Mouse (Mus musculus) lung, adult 18-20 months (tissue): ENCODE measurements at regions not wholly inside any gene's neighbourhood (a gene's known extent, or its start where the extent isn't known, plus 50 kb on each side); places are given as distances from the start of the nearest gene placed in this dataset.

Source experiments
- DNase-seq, 2 experiments: peaks; one replicate each; pipeline ENCODE4 v3.0.0; 2022; ENCODE audit warnings: mixed read lengths in 2 of 2

DNA sequence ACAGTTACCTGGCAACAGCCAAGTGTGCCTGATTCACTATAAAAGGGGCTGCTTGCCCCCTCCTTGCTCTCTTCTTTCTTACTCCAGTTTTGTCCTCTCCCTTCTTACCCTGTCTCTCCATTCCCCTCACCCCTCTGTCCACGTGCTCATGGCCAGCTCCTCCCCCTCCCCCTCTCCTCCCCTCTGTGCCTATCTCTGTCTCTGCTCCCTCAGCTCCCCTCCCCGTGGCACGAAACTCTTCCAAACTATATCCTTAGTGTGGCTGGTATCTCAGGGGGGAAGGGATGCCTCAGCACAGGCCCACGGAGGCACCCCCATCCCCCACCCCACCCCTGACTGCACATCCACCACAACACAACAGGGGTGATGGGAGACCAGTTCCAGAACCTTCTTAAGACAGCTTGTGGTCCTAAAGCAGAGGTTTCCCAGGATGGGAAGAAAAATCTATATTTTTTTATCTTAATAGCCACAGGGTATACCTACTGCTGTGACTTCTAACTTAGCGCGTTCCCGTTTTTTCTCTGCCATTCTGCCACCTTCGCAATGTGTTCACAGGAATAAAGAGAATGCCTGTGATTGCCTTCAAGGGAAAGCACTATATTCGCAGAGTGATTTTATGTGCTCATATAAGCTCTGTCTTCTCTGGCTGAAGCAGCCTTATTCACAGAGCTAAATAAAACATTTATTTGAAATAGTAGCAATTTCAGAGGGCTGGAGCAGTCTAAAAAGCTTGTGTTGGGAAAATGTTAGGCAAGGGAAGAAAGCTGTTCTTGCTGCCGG lies 69.1 kb upstream of the Serp2 start:
- DNase-seq: no peak

DNA sequence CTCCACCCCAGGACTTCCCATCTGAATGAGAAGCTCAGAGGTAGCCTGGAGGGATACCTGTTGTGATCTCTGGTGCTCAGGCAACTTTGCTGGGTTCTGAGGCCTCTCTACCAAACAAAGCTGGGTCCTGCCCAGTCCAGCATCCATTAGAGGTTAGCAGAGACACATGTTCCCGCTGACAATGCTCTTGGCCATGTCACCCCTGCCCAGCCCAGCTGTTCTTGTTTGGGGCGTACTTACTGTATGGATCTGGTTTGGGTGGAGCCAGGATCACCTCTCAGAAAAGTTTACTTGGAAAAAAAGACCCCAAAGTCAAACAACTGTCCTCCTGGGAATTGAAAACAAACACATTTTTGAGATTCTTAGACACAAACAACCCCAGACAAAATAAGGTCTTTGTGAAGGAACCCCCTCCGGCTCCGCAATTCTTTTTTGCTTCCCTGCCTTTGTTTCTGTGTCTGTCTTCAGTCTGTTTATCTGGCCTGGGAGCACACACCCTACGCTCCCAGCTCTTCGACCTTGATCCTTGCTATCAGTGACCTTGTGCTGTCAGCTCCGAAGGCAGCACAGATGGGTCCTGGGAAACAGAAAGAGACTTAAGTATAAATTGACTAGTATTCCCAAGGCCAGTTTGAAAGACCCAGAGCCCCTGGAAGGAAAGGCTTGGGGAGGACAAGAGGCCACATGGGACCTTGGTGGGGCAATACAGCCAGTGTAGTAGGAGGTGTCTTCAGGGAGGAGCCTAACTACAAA lies 68.1 kb upstream of the Serp2 start:
- DNase-seq: no peak

GRCm38 (mm10) chr14:76623371-76623988 lies 66.8 kb upstream of the Serp2 start:
- DNase-seq: peak; percentile 75 to 83

DNA sequence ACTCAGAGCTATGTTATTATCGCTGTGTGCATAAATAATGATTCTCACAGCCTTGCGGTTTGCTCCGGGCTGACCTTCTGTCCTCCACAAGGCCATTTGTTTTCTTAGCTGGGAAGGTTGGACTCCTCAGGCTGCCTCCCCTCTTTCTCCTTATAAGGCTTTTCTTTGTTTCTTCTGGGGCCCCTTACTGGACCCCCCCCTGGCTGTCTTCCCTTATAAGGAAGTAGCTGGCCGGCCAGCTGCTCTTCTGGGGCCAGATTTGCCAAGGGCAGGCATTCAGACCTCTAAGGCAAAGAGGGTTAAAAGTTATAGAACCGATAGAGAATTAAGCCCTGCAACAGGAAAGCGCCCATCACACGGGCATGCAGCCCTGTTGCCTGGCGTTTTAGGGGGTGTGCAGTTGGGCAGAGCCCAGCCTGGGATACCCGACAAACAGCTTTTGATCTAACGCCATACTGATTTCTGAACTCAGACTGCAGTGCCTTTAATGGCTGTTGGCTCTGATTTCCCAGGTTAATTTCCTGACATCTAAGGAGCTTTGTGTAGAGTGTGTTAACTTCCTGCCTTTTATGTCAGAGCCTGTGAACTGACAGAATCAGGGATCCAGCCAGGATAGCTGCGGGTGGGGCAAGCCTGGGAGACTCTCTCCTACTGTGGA lies 66.1 kb upstream of the Serp2 start:
- DNase-seq: peak; percentile 25 to 35

- DNase-seq: no peak
These were observed 62.3 kb upstream of the Serp2 start for GRCm38 (mm10) chr14:76619038-76619409.

DNA sequence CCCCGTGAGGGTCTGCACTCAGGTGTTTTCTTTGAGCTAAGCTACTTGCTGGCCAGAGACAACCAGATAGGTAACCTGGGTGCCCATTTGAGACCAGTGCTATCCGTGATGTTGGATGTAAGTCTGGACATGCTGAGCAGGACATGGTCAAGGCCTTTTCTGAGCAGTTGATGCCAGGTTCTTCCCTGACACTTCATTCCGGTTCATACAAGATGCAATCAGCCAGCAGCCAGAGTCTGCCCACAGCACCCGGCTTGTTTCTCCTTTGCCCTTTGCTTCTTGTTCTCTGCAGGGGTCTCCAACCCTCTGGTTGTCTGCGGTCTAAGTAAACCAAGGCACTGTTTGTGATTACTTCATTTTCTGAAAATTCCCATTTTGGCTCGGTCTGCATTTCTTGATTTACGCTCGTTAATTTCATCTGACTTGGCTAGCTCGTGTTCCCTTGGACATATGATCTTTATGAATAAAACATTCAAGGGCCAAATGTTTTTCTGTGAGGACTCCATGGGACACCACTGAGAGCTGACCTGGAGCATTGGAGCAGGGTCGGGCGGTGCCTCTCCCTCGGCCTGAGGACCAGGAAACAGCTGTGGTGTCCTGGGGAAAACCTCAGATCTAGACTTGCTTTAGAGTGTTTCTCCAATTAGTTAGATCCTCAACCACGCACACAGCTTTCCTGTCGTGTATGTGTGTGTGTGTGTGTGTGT lies 61.8 kb upstream of the Serp2 start:
- no peak for DNase-seq

DNA sequence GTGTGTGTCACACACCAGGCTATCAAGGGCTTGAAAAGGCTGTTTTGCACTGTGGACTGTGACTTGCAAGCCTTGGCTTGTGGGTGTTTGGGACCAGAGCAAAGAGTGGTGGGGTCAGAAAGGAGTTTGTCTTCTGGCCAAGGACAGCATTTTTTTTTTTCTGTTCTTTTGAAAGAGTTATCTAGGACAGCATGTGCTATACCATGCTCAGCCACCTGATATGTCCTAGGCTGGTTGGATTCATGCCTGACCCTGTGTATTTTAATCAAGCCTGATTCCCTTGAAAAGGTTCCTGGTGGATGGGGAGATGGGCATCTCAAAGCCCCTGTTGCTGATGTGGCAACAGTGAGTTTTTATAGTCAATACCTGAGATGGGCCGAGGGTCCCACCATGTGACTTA lies 61.2 kb upstream of the Serp2 start:
- DNase-seq: no peak

DNA sequence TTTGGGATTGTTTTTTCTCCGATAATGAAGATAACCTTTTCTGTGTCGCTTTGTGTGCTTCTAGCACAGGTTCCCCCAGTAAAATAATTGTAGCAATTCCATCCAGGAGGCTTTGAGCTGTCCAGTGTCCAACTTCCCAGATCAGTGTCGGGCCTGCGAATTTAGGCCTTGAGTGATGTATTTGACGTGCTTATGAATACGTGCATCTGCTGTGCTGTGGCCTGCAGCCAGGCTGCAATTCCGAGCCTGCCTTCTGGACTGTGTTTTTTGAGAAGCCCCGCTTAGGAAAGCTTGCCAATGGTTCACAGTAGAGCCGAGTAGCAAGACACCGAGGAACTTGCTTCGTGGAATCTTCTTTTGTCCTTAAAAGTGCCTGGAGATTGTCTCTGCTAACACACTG lies 60.8 kb upstream of the Serp2 start:
- no peak for DNase-seq

- no peak for DNase-seq
These were observed 59.6 kb upstream of the Serp2 start for GRCm38 (mm10) chr14:76616367-76616683.

GRCm38 (mm10) chr14:76615603-76616366 lies 59.1 kb upstream of the Serp2 start:
- no peak for DNase-seq

- DNase-seq: no peak
These were observed 58.5 kb upstream of the Serp2 start for GRCm38 (mm10) chr14:76615182-76615581.

- DNase-seq: no peak
These were observed 58.0 kb upstream of the Serp2 start for GRCm38 (mm10) chr14:76614682-76615081.

GRCm38 (mm10) chr14:76613604-76614003 lies 56.9 kb upstream of the Serp2 start:
- no peak for DNase-seq

DNA sequence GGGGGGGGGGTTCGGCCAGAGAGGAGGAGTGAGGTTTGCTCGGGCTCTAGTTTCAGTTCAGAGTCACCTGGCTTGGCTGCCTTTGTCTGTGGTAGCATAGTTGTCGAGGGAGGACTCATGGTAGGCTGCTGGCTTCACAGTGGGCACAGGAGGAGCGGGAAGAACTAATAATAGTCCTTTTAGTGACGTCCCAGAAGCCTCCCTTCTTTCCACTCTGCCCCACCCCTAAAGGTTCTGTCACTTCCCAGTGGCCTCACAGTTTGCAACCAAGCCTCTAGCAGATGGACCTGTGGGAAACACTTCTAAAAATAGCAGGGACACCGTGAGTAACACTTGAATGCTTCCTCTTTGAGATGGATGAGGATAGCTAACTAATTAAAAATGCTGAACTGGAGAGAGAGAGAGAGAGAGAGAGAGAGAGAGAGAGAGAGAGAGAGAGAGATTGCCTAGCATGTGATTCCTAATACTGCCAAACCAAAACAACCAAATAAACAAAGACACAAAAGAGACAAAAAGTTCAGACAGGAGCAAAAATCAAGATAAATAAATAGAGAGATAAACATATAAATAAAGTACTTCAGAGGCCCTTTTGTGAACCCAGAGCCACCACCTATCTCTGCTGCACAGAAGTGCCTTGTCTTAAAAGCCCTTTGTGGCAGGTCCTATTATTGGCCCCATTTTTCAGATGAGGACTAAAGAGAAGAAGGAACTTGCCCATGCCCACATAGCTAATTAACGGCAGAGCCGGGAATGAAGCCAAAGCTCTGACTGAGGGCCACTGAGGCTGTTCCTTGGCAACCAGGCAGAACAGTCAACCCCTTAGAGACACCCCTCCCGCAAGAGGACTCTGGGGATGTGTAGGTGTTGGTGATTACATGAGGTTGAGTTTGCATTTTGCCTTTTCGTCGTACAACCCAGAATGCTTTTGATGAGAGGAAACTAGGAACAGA lies 54.0 kb upstream of the Serp2 start:
- DNase-seq: peak in 1 of 2 experiments; percentile 50
